Mouse (Mus musculus) 3134 (cell line): ENCODE results near the gene Eps8l1.
"Not testable (repeated sequence)": the region's sequence is repeated elsewhere in the genome, so short reads cannot be mapped to it uniquely, and the experiment has no call there.

Experiments used
- DNase-seq: peaks from one replicate; pipeline ENCODE4 v3.0.0-alpha.2; 2011; ENCODE audit warnings: low spot score; ENCODE audit not compliant: insufficient read length; ENCODE audit errors: extremely low read depth

The Eps8l1 gene

GRCm38 (mm10) chr7:4508062-4508738 lies 47.7 kb downstream of the Eps8l1 start:
- no peak for DNase-seq

DNA sequence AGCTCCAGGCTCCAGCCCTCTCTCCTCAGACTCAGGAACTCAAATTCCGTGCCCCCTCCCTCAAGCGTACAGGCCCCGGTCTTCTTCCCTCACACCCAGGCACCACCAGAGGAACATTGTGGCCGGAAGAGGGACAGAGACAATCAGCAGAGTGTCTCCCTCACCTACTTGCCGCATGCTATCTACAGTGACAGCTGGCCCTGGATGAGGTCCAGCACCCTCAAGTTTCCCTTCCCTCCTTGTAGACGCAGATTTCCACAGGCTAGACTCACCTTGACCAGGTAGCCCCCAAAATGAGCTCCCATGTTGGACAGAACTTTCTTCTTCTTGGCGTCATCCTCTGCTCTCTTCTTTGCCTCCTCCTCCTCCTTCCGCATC lies 48.3 kb downstream of the Eps8l1 start:
- no peak for DNase-seq

- DNase-seq = peak; percentile 57
Measured at GRCm38 (mm10) chr7:4509863-4510608, 49.6 kb downstream of the Eps8l1 start.

DNA sequence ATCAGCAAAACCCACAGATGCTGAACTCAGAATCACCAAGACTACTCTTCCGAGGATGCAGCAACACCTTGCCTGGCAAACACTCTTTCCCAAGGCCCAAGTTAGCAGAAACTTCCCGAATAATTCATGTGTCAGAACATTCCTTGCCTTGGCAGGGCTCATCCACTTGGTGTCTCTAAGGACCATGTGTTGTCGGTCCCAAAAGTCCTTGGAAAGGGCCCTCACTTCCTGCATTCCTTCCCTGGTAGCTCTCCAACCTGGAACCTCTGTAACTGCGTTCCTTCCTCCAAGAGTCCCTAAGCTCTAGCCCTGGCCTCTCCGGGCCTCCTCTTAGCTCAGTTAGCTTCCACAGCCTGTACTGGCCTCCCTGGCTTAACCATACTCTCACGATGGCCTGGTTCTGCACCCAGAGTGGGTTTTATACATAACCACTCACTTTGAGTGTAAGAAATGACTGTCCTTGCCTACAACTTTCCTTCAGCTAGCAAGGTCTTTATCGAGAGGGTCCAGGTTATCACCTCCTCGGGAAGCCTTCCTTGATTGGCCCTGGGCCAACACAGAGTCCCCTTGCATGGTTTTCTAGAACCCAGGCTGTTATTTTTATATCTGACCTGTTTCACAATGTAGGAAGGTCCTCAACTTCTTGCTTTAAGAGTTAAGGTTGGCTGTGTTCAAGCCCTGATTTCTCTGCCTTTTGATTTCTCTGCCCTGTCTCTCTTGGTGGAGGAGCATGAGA lies 51.2 kb downstream of the Eps8l1 start:
- no peak for DNase-seq

- DNase-seq = peak; percentile 24
Measured at GRCm38 (mm10) chr7:4513236-4513635, 52.8 kb downstream of the Eps8l1 start.

DNA sequence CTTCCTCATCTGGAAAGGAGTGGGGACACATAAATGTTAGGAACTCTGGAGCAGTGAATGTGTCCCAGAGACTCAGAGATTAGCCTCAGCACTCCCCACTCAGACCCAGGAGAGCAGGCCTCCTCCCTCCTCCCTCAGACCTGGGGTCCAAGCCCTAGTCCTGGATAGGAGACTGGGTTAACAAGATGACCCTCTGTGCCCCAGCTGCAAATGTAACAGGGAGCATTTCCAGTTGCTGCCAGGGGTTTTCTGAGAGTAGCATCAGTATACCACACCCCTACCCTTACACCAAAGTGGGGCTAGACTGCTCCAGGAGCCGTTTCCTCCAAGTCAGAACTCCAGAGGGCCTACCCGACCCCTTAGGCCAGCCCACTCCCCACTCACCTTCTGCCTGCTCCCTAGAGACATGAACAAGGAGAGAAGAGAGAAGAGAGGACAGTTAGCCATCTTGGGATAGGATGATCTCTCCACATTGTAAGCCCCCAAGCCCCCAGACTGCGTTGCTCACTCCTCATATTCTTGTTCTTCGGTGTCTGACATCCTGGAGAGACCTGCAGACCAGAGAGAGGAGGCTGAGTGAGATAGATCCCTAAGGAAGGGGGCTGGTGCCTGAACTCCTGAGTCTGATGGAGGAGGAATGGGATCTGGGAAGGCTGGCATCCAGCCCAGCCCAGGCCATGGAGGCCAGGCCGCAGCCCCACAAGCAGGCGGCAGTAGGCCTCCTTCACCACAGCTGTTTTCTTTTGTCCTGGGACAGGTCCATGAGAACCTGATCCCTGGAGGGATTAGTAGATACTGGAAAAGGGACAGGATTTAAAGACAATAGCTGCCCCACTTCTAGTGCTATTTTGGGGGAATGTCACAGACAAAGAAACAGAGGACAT lies 53.6 kb downstream of the Eps8l1 start:
- no peak for DNase-seq

DNA sequence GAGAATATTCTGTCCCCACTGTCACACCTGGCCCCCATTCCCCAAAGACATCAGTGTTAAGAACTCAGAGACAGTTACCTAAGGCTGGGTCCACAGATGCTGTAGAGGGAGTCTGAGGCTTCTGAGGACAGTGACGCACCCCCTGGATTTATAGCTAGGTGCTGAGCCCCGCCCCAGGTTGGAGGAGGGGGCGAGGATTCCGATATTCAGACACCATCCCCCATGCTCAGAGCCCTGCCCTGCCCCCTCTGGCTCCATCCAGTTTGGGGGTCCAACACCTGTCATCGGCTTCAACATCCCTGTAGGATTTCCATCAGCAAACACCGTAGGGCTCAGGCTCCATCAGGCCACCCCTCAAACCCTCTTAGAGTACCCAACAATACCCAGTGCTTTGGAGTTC lies 55.4 kb downstream of the Eps8l1 start:
- no peak for DNase-seq

DNA sequence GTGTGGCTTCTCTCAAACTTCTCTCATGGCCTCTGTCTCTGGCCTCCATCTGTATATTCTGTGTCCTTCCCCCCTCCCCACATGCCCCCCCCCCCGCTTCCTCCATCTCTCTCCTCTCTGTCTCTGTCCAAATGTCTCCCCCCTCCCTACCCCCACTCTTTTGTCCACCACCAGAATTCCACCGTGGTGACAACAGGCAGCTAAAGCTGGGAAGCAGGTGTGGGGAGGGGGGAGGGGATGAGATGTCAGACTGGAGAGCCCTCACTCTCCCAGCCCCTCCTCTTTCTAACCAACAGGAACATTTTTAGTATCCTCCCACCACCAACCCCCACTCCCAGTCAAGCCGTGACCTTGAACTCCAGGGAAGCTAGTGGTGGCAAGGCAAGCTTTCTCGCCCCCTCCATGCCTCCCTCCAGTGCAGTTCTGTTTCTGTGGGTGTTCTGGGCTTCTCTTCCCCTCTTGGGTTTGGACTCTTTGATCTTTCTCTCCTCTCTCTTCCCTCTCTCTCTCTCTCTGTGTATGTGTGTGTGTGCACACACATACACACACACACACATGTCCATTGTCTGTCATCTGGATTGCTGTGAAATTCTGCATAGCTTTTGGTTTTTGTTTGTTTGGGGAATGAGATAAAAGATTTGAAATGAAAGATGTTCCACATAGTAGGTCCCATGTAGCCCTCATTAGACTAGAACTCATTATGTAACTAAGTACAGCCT lies 56.0 kb downstream of the Eps8l1 start, which contains the start of gene Tnnt1:
Gene Tnnt1, minus strand, starts transcription at position 51 of the 719 bp plus-strand sequence.
- DNase-seq = no peak

- no peak for DNase-seq
Measured at GRCm38 (mm10) chr7:4518487-4518886, 58.0 kb downstream of the Eps8l1 start.

DNA sequence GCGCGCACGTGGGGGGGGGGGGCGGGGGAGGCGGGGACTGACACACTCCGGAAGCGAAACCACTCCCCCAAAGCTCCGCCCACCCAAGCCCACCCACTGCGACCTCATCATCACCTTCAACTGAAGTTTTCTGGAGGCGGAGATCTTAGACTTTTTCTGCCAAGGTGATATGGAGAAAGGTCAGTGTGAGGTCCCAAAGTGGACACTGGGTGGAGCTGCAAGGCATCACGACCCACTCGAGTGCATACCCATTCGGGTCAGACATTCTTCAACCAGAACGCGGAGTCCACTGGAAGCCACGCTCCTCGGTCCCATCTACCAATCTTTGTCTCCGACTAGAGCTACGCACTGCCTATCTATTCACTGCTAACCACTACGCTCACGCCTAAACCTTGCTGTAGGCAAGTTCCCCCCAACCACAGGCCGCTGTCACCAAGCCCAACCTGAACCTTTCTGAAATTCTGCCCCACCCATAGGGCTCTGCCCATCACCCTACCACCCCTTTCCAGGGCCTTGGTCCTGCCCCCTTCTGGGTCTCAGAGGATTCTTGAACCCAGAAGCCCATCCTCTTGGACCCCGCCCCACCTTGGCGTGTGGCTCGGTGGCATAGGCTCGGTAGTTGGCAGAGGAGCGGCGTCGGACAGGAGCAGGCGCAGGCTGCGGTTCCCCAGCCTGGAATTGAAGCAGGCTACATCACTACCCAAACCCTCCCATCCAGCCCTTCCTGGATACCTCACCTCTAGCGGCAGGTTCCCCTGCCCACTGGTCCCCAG lies 60.9 kb downstream of the Eps8l1 start:
- no peak for DNase-seq

- no peak for DNase-seq
Measured at GRCm38 (mm10) chr7:4522292-4522691, 61.8 kb downstream of the Eps8l1 start.

DNA sequence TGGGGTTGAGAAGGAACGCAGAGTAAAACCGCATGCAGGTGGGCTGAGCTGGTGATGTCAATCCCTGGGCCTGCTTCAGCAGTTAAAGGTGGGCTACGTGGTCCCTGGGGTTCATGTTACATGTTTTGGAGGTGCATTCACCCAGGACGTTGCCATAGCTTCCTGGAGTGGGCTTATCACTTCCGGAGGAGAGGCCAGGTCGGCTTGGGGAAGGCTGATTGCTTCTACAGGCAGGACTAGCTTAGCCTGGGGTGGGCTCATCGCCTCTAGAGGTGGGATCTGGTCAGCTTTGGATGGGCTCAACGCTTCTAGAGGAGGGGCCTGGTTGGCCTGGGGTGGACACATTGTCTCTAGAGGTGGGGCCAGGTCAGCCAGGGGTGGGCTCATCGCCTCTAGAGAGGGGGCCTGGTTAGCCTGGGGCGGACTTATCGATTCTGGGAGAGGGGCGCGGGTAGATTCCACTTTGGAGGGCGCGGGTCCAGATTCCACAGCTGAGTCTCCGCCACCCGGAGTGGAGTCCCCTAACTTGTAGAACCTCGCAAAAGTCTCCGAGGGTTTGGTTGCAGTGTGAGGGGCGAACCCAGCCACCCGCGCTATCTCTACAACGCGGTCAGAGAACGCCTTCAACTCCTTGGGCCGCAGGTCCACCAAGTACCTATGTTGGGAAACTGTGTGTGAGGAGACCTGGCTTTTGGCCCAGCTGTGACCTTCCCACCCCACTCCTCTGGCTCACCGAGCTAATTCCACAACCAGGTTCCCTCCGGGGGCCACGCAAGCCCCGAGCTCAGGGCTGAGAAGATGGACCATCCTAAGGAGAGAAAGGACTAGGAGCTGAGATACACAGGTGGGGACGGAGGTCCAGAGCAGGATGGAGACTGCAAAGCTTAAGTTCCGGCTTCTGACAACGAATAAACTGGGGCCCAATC lies 63.0 kb downstream of the Eps8l1 start:
- DNase-seq = no peak

DNA sequence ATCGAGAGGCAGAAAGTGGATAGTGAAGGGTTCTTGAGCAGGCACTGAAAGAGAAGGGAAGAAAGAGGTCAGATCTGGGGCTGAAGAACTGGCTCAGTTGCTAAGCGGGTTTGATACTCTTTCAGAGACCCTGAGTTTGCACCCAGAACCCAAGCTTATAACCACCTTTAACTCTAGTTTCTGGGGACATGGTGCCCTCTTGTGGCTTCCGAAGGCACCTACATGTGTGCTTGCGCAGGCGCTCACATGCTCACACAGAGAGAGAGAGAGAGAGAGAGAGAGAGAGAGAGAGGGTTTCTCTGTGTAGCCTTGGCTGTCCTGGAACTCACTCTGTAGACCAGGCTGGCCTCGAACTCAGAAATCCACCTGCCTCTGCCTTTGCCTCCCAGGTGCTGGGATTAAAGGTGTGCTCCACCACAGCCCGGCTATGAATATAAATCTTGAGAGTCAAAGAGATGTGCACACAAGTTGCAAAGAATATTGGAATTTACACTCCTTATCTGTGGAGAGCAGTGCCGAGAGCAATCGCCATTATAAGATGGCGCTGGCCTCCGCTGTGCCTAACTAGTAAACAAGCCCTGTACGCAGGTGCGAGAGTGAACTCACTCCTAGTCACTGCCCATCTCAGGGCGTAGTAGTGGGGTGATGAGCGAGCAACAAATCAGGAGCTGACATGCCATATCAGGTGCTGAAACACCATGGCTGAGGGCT lies 63.9 kb downstream of the Eps8l1 start, which contains the start of gene Tnni3:
Gene Tnni3, minus strand, starts transcription at position 18 of the 711 bp plus-strand sequence.
- not testable (repeated sequence) for DNase-seq

DNA sequence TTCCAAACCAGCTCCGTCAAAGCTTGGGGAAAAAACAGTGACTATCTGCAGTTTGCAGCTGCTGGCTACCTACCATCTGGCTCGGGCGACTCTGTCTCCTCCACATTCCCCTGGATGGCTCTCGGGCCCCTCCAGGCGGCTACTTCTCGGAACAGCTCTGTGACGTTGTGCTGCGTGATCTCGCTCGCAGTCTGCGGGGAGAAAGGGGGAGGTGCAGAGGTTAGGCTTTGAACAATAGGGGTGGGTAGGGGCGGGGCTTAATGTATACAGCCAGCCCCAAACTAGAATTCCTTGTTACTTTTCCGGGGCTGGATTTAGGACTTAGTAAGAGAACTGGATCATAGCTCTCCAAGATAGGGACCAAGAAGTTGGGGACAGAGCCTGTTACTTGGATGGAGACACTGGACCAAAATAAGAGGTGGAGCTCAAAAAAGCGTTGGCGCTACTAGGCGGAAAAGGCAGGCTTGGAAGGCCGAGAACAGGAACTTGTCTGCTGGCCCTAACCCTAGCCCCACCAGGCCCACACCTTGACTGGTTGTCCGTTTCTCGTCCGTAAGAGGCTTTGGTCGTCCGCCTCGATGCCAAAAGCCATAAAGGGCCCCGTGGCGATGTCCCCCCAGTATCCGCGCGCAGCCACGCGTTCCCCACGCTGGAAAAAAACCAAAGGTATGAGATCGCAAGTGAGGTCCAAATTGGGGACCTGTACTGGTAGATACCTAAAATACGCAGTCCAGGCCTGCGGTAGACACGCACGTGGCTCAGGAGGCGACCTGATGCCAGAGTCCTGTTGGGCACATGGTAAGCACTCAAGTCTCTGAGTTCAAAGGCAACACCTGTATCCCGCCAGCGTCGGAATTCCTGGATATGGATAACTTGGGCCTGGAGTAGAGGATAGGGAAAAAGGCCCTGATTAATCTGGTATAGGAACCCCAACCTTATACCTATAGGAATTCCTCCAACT lies 66.1 kb downstream of the Eps8l1 start:
- no peak for DNase-seq

DNA sequence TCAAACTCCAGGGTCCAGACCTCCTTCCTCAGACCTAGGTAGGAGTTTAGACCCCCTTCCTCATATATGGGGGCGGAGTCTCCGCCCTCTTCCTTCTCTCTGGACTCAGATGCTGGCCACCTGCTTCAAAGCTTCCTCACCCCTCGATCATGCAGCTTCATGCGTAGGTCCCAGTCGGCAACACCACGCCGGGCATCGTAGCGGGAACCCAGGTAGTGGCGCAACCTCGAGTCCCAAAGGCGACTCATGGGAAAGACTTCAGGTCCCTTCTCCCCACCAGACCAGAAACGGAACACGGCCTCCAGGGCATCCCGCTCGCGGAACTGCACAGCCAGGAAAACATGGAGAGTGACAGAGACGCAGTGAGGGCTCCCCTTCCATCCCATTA lies 66.8 kb downstream of the Eps8l1 start:
- no peak for DNase-seq
